Mouse (Mus musculus): ENCODE data around the gene Olfr43. TPM values are rescaled to one million over a fixed set of nuclear protein-coding genes. Genes with fewer than 3 reads are reported as not detected.

The Olfr43 gene
- not detected for total RNA-seq (2022)

GRCm38 (mm10) chr11:74211279-74211678, at the start of gene Olfr43:
Gene Olfr43, minus strand, starts transcription at chr11:74211379.
- DNase-seq (ENCODE audit: low spot score): no peak

- DNase-seq (ENCODE audit: low spot score): no peak
These were observed 48.3 kb upstream of the Olfr43 start, which contains the start of gene Olfr406 for GRCm38 (mm10) chr11:74259508-74259907. Gene Olfr406, plus strand, starts transcription at chr11:74259808.

GRCm38 (mm10) chr11:74241201-74241600, 30.0 kb upstream of the Olfr43 start:
- DNase-seq (ENCODE audit: low spot score): no peak

GRCm38 (mm10) chr11:74185949-74186348, 25.2 kb downstream of the Olfr43 start, which contains the start of gene Olfr403:
Gene Olfr403, plus strand, starts transcription at chr11:74186249.
- DNase-seq (ENCODE audit: low spot score): no peak

GRCm38 (mm10) chr11:74183745-74184144, 27.4 kb downstream of the Olfr43 start:
- no peak for DNase-seq (ENCODE audit: low spot score)

- no peak for DNase-seq (ENCODE audit: low spot score)
These were observed 28.0 kb downstream of the Olfr43 start for GRCm38 (mm10) chr11:74183168-74183567.

- no peak for DNase-seq (ENCODE audit: low spot score)
These were observed 42.4 kb downstream of the Olfr43 start for GRCm38 (mm10) chr11:74168771-74169170.

Other genes with a start within 250 kb of the Olfr43 start
- not detected for gene Olfr398, start 221.0 kb downstream of the Olfr43 start, total RNA-seq (2022)
- gene Olfr139, start 154.8 kb downstream of the Olfr43 start, total RNA-seq (2022): not detected
- not detected for gene Olfr399, start 154.8 kb downstream of the Olfr43 start, total RNA-seq (2022)
- gene Zfp616, start 141.4 kb downstream of the Olfr43 start, total RNA-seq (2022): not detected
- gene Olfr401, start 97.7 kb downstream of the Olfr43 start, total RNA-seq (2022): not detected
- gene Olfr402, start 57.9 kb downstream of the Olfr43 start, total RNA-seq (2022): not detected
- not detected for gene Olfr403, start 25.1 kb downstream of the Olfr43 start, total RNA-seq (2022)
- gene Olfr406, start 48.4 kb upstream of the Olfr43 start, total RNA-seq (2022): not detected
- gene Olfr59, start 72.4 kb upstream of the Olfr43 start, total RNA-seq (2022): not detected
- gene Olfr410, start 126.7 kb upstream of the Olfr43 start, total RNA-seq (2022): not detected
- gene Olfr411, start 141.3 kb upstream of the Olfr43 start, total RNA-seq (2022): not detected
- gene Olfr412, start 150.7 kb upstream of the Olfr43 start, total RNA-seq (2022): not detected

All from heart, adult 8-10 months (tissue).